Mouse (Mus musculus): ENCODE results near the gene Slc39a11.
"Not testable (repeated sequence)": the region's sequence is repeated elsewhere in the genome, so short reads cannot be mapped to it uniquely, and the experiment has no call there.

Gene Slc39a11

GRCm38 (mm10) chr11:113586423-113586822, 63.5 kb downstream of the Slc39a11 start:
- DNase-seq, result no peak

- peak; percentile 90 for DNase-seq
Measured at GRCm38 (mm10) chr11:113583879-113584661, 65.8 kb downstream of the Slc39a11 start.

GRCm38 (mm10) chr11:113577221-113577620, 72.7 kb downstream of the Slc39a11 start:
- DNase-seq, result no peak

- DNase-seq, result no peak
Measured at GRCm38 (mm10) chr11:113572641-113573040, 77.2 kb downstream of the Slc39a11 start.

GRCm38 (mm10) chr11:113571616-113572015, 78.3 kb downstream of the Slc39a11 start:
- DNase-seq, result no peak

GRCm38 (mm10) chr11:113568999-113569398, 80.9 kb downstream of the Slc39a11 start:
- DNase-seq, result no peak

- DNase-seq, result not testable (repeated sequence)
Measured at GRCm38 (mm10) chr11:113567926-113568325, 82.0 kb downstream of the Slc39a11 start.

- peak; percentile 97 for DNase-seq
Measured at GRCm38 (mm10) chr11:113565006-113565995, 84.6 kb downstream of the Slc39a11 start.

GRCm38 (mm10) chr11:113562326-113562725, 87.6 kb downstream of the Slc39a11 start:
- no peak for DNase-seq

- no peak for DNase-seq
Measured at GRCm38 (mm10) chr11:113560150-113560549, 89.7 kb downstream of the Slc39a11 start.

GRCm38 (mm10) chr11:113558505-113558904, 91.4 kb downstream of the Slc39a11 start:
- DNase-seq, result no peak

GRCm38 (mm10) chr11:113556142-113556541, 93.7 kb downstream of the Slc39a11 start:
- no peak for DNase-seq

- no peak for DNase-seq
Measured at GRCm38 (mm10) chr11:113554701-113555360, 95.0 kb downstream of the Slc39a11 start.

GRCm38 (mm10) chr11:113554194-113554593, 95.7 kb downstream of the Slc39a11 start:
- DNase-seq, result no peak

- no peak for DNase-seq
Measured at GRCm38 (mm10) chr11:113553605-113554004, 96.3 kb downstream of the Slc39a11 start.

- no peak for DNase-seq
Measured at GRCm38 (mm10) chr11:113552539-113552938, 97.3 kb downstream of the Slc39a11 start.

GRCm38 (mm10) chr11:113546217-113546877, 103.5 kb downstream of the Slc39a11 start:
- DNase-seq, result no peak

- no peak for DNase-seq
Measured at GRCm38 (mm10) chr11:113544017-113544640, 105.8 kb downstream of the Slc39a11 start.

- DNase-seq, result no peak
Measured at GRCm38 (mm10) chr11:113541073-113541472, 108.8 kb downstream of the Slc39a11 start.

GRCm38 (mm10) chr11:113539502-113540209, 110.2 kb downstream of the Slc39a11 start:
- peak; percentile 91 for DNase-seq

GRCm38 (mm10) chr11:113539079-113539478, 110.8 kb downstream of the Slc39a11 start:
- no peak for DNase-seq
